Mouse (Mus musculus) left cerebral cortex, postnatal 10 days (tissue): ENCODE measurements around the gene Itch. TPM values are rescaled to one million over a fixed set of nuclear protein-coding genes. Genes with fewer than 3 reads are reported as not detected.
"Not testable (repeated sequence)": the region's sequence is repeated elsewhere in the genome, so short reads cannot be mapped to it uniquely, and the experiment has no call there.

Source experiments
- DNase-seq, 2 experiments: peaks; one replicate each; pipeline ENCODE4 v3.0.0; 2021 to 2022; ENCODE audit warnings: low spot score in 2 of 2, mixed read lengths in 1 of 2; ENCODE audit errors: extremely low spot score in 1 of 2
- intact Hi-C: fragments of 180-260 bp; cut with DNase I; formaldehyde crosslinking; loops from one replicate; pipeline ENCODE4 v1.15.1; 2025
- total RNA-seq, 2 experiments: library from RNA; stranded (reverse); gene quantifications; 2 replicates each; pipeline ENCODE4 v1.2.3; 2021

Gene Itch
- total RNA-seq, result 10 to 100 TPM; 35.2 to 35.3 TPM

DNA sequence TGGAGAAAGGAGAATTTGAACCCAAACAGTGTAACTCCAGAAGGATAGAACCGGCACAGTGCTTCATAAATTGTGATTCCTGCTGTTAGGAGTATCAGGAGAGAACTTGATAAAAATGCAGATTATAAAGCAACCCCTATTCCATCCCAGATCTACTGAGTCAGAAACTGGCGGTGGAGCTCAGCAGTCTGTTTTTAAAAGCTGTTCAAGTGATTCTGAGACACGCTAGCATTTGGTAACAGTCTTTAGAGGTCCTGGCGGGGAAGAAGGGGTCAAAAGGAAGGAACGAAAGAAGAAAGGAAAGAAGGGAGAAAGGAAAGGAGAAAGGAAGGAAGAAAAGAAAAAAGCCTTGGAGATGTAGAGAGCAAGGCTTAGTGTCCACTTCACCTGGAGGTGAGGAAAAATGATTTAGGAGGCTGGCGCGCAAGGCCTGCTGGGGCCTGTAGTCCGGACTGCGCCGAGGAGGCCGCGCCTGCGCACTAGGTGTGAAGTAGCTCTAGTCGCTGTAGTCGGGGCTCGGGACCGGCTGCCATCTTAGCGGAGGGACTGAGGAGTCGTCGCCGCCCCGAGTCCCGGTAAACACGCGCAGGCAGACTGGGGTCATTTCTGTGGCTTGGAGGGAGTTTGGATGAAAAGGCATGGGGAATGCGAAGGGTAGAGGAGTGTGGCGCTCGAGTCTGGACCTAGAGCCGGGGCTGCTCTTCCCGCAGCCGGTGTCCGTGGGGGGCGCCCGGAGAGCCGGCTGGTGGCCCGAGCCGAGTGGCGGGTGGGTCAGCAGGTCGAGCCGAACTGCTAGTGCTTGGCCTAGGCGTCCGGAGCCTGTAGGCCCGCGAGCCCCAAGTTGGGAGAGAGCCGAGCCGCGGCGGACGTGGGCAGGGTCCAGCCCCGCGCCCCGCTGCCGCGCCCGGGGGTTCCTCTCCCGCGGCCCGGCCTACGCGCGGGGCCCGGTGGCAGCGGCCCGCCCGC, at the start of gene Itch:
Itch (plus strand) TSS at position 499 of the 966 bp plus-strand sequence.
- DNase-seq, result peak; percentile 90 to 96
- intact Hi-C loops, result loop anchor here (5.0 kb wide), 1 partner anchor 51 kb away; no protein-coding TSS in a partner anchor

DNA sequence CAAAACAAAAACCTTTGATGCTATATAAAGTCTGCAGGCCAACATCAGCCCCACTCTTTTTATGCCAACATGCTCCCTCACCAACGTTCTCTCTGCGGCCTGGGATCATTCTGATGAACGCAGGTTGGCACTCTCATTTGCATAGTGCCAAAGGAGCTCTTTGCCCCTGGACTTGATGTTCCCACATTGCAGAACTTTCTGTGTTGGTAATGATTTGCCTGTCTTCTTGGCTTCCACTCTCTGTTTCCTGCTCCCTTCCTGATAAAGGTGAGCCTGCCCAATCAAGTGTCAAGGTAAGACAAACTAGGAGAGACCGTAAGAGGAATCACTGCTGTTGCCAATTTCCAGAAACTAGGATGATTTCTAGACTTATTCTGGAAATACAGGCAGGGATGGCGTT, 48.8 kb upstream of the Itch start:
- intact Hi-C loops, result loop anchor here (5.0 kb wide), 1 partner anchor 48 kb away; the partner anchor contains the start of gene Itch
- DNase-seq, result no peak

DNA sequence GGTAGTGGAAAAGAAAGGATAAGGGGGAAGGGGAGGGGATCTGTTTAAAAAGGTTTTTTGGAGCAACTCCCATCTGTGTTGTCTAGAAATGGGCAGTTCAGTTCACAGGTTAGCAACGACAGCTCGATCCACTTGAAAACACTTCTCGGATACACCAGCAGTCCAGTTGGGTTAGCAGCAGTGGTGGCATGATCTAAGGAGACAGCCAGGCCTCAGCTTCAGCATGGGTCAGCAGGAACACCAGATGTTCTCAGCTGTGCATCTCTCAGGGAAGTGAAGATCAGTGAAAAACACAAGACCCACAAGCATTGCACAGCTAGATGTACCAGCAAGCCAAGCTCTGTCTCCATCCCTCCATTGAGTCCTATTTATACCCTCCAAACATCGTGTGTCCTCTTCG, 47.0 kb upstream of the Itch start:
- DNase-seq, result no peak
- intact Hi-C loops, result no loop called here

DNA sequence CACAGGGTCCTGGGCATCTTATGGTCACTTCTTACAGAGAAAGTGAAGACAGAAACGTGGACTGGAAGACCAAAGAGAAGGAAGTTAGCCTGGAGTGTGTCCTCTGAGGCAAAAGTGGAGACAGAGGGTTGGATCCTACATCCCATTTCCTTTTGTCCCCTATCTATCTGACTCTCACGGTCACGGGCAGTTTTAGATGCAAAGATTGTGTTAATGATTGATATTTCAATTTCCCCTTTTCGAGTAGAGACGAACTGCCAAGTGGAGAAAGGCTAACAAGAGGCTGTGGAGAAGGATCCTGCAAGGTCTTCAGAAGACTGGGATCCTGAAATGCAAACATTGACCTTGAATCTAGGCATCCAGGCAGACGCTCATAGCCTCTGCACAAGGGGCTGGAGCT, 45.0 kb upstream of the Itch start:
- DNase-seq, result no peak
- intact Hi-C loops, result no loop called here

DNA sequence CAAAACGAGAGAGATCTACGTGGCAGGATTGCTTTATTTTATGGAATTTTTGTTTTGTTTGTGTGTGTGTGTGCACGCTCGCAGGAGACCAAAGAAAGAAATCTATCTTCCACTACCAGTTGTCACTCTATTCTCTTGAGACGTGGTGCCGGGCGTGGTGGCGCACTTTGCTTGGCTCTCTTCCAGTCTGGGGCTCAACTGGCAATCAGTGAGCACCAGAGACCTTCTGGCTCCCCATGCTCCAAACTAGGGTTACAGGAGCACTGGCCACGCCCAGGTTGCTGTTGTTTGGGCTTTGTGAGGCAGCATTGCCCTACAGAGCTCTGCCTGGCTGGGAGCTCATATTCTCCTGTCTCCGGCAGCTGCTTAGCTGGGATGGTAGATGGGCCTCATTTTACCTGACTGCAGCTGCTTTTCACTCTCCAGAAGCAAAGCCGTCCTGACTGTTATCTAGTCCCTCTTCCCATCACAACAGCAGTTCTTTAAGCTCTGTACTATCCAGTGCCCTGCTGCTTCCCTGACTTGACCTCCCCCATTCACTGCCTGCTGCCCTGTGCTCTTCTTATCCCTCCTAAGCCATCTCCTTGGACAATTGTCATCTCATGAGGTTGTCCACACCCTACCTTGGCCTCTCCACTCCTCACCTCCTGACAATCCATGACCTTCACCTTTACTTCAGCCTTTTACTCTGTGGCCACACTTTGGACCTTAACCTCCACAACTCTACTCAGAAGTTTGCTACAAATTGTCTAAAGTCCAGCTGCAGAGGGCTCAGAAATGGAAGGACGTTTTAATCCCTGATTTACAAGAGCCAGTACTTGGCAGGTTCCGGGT, 42.2 kb upstream of the Itch start:
- DNase-seq, result no peak
- intact Hi-C loops, result no loop called here

DNA sequence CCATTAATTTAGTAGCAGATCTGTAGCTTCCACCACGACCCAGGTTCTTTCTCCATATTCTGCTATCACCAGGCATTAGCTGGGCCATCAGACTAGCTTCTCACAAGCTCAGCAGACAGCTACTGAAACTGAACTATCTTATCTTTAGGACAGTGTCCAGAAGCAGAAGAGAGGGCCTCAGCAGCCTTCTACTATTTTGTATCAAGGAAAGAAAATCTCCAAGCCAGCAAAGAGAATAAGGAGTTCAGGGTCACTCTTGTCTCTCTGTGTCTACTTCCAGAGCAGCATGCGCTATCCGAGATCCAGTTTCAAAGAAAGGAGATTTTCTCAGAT, 41.6 kb upstream of the Itch start:
- DNase-seq, result no peak

DNA sequence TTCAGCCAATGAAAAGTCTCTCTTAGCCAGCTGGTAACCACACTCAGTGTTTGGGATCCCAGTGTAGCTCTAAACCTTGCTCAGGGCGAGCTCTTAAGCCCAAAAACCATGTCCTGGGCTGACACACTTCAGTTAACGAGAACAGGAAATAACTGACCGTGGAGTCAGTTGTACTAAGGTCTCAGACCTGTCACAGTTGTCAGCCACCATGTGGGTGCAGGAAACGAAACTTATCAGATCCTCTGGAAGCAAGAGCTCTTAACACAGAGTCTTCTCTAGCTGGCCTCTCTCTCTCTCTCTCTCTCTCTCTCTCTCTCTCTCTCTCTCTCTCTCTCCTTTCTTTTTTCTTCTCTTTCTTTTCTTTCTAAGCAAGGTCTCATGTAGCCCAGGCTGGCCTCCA, 39.9 kb upstream of the Itch start:
- no peak for DNase-seq
- intact Hi-C loops, result no loop called here

More for the DNA sequence above, 41.6 kb upstream of the Itch start:
- intact Hi-C loops, result no loop called here

DNA sequence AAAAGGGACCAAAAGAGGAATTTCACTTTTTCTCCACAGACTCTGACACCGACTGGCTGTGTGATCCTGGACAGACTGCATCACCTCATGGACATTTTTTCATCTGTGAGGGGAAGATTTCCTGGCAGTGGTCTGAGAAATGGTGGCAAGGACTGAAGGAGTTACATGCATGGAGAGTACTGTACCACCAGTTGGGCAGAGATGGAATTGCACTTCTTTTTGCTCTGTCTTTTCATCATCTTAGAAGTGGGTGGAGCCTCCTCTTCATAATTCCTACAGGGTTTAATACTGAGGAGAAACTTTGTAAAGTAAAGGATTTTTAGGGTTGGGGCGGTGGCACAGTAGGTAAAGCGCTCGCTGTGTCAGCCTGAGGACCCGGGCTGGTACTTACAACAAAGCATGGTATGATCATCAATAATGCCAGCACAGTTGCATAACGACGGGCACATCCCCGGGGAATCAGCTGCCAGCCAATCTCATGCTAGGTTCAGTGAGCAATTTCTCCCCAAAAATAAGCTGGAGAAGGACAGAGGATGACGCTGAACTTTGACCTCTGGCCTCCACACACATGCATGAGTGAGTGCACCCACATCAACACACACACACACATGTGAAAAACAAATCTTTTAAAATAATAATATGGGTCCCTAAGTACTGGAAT, 34.5 kb upstream of the Itch start:
- intact Hi-C loops, result no loop called here
- DNase-seq, result no peak

DNA sequence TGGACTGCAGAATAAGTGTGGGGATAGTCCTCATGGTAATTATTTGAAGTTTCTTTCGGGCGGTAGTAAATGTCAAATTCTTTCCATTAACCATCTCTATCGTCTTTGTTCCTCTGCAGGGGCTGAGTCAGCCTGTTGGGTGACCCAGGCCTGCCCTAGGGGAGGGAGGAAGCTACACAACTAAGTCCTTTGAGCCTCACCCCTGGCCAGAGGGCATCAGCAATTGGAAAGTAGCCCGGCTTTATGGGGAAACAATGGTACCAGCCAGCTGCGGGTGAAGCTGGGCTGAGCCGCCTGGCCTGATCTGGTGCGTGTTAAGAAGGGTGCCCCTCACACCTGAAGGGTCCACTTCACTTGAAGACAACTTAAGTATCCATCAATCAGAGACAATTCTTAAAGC, 33.9 kb upstream of the Itch start:
- DNase-seq, result no peak
- intact Hi-C loops, result no loop called here

DNA sequence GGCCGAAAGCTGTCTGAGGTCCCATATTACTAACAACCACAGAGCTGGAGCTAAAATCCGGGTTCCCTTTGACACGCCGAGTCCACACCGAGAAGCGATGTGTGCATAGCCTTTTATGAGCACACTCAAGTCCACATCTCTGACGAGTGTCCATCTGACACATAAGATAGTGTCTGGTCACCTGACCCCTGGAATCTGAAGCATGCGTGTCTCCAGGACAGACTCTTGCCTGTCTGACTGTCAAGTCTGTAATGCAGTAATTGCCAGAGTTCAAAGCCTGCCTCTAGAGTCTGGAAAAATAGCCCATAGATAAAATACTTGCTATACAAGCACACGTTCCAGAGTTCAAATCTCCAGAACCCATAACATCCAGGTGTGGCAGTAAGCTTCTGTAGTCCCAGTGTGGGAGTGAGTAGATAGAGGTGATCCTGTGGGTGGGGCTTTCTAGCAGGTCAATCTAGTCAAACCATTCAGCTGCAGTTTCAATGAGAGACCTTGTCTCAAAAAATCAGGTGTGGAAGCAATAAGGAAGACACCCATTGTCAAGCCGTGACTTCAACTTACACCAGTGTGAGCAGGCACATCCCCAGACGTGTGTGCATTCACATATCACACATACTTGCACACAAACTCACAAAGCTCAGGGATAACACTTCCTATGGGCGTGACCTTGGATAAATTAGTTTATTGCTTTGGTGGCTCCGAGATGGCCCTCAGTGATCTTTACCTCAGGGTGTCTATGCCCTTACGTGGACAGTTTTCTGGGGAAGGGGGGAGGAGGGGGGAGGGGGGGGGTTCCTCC, 33.1 kb upstream of the Itch start:
- DNase-seq, result no peak
- intact Hi-C loops, result no loop called here

DNA sequence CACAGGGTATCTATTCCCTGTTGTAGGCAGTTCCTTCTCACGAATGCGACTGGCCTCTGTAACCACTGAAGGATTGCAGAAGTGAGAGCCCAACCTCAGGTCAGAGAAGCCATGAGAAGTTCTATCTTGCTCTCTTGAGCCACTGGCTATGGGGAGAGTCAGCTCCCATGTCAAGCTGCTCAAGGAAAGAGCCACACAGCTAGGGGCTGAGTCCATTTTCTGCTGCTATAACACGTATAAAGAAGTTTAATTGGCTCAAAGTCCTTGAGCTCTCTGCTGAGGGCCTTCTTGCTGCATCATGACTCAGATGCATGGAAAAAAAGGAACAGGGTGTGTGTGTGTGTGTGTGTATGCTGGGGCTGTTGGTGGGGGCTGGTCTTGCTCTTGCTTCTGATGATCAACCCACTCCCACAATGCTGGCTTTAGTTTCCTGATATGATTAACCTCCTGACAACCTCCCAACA, 32.5 kb upstream of the Itch start:
- intact Hi-C loops, result no loop called here
- DNase-seq, result no peak

DNA sequence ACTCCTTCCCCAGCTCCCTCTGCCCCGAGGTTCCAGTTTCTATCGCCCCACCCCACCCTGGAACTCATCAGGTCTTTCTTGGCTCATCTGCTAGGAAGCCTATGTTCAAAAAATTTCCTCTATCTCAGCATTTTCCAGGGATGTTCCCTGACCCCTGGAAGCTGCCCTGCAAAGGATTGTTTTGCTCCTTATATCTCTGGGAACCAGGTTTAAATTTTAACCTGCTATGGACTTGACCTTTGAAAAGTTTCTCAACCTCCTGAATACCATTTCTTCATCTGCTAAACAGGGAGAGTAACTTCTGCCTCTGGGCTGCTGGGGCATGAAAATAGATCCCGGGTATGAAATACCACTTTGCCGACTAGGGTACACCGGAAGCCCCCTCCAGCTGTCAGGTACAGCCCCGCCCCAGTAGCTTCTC, 31.5 kb upstream of the Itch start:
- intact Hi-C loops, result no loop called here
- DNase-seq, result no peak

DNA sequence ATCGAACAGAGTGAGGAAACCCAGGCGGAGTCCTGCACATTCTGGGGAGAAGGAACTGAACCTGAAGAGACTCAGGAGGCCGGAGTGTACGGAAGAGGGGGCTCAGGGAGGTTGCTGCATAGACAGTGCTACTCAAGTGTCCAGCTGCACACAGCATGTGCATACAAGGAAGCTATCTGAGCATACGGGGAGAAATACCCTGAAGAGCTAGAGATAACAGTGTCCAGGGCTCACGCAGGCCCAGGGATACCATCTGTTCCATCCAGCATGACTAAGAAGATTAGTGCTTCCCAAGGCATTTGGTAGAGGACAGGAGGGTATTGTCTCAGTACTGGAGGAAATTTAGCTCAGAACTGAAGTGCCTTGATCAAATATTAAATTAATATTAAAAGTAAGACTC, 29.7 kb upstream of the Itch start:
- no peak for DNase-seq
- intact Hi-C loops, result no loop called here

DNA sequence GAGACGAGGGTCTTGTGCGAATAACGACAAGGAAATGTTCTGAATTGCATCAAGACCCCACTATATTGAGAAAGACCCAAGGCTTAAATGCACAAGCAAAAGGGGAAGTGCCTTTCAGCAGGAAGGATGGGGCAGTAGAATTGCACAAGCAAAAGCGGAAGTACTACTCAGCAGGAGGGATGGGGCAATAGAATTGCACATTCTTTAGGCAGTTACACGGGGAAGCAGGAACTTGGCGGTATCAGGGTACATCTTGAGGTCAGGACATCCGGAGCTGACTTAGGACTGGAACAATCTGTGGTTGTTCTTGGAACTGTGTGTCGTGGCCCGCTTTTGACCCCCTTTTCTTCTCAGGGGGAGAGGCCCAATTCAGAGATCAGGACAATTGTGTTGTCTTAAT, 26.0 kb upstream of the Itch start:
- DNase-seq, intact Hi-C loops: not testable (repeated sequence)

DNA sequence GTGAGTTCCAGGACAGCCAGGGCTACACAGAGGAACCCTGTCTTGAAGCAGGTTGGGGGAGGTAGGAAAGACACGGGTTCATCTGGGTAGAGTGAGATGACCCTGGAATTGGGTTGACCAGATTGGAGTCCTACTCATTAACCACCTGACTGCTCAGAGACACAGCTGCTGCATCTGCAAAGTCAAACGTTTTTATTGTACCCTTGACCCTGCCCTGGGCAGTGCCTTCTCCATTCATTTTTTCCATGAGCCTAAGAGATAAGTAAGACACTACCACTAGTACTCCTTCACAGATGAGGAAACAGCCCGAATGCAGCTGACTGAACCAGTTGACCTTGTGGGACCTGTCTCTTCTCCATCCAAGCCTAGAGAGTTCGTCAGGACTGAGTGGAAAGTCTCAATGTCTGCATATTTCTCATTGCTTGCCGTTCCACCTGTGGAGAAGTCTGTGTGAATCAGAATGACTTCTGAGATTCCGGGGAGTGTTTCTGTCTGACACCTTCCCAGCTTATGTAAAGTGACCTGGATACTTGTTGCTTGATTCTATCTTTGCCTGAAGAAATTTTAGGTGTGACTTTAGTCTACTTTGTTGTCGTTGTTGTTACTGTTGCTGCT, 18.0 kb upstream of the Itch start:
- intact Hi-C loops, result no loop called here
- DNase-seq, result no peak

DNA sequence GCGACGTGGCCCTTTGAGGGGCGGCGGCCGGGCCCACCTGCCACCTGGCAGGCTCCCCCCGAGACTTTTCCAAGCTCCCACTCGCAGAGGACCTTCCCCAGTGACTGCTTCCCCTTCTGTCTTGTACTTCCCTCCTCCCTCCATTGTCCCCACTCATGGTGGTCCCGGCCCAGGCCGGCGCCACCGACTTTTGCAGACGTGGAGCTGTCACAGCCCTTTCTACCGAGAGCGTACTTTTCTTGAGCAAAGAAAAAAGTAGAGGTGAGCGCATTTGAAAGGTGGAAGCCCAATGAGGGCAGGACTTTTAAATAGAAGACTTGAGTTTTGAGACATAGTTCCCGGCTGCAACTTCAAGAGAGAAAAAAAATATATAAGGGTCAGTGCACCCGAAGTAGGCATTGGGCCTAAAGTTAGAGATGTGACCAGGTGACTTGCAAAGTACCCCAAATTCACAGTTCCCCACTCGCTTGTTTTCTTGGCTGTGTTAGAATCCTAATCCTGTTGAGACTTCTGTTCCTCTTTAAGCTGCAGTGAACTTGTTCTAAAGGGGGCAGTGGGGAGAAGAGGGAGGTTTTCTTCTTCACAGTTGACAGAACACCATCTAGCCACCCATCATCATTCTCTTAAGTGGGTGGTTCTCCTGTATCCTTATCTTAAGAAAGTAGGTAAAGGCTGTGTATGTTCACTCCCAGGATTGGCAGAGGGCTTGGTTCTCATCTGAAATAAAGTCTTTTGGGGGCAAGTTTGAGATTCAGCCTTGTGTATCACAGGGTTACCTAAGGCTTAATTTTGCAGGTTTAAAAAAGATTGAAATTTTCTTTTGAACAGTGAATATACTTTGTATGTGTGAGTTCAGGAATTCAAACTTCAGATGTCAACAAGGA, 910 bp downstream of the Itch start:
- intact Hi-C loops, result loop anchor here (5.0 kb wide), 1 partner anchor 52 kb away; no protein-coding TSS in a partner anchor
- DNase-seq, result no peak

DNA sequence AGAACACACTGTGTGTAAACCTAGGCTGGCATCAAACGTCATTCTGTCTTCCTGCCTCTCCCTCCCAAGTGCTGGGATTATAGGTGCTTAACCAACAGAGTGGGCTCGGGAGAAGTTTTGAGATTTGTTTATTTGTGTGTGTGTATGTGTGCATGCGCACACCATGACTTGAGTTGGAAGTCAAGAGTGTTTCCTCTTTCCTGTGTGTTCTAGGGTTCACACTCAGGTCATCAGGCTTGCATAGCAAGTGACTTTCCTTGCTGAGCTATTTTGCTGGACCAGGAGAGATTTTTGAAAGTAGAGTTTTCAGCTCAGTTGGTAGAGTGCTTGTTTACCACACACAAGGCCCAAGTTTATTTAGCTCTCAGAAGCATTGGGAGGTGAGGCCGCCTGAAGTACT, 1.8 kb downstream of the Itch start:
- no peak for DNase-seq
- intact Hi-C loops, result no loop called here
